Mouse (Mus musculus): ENCODE results near the gene Sntg2. TPM values are rescaled to one million over a fixed set of nuclear protein-coding genes. Genes with fewer than 3 reads are reported as not detected.

The Sntg2 gene
- polyA plus RNA-seq, 1 experiment, result 1.00 TPM

DNA sequence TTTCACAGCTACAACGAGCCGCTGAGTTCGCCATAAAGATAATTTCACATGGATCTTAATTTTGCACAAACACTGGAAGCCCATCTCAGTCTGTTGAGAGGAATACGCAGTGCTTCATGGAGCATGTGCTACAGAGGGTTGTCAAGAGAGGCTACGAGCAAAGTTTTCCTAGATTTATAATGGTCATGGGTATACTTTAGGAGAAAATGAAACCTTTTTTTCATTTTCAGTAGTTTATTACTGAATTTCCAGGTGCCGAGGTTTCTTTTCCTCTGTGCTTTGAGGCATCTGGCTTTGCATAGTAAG, 243.8 kb downstream of the Sntg2 start:
- Histone ChIP-seq H3K4me3 (replicated peaks; ENCODE audit: insufficient read depth, low read depth, low read length) (no peak overlapping the region), H3K27ac (ENCODE audit: insufficient read depth, low read length) (no peak overlapping the region), H3K4me1 (ENCODE audit: control insufficient read depth, insufficient read depth, low read length) (no peaks in the 10 kb centered on the region), H3K27me3 (ENCODE audit: control insufficient read depth, insufficient read depth, low read length) (no peaks in the 10 kb centered on the region)
- no peak for TF ChIP-seq POLR2A (IDR thresholded peaks at IDR 0.05; ENCODE audit: borderline replicate concordance, insufficient read depth, low read length)
- TF ChIP-seq CTCF (IDR thresholded peaks at IDR 0.05; ENCODE audit: borderline replicate concordance, insufficient read depth, low read depth, low read length), result no peak
- DNase-seq, result no peak
- WGBS, result 34% methylated on average over 6 of the region's 6 CpGs

- Histone ChIP-seq H3K4me3 (replicated peaks; ENCODE audit: insufficient read depth, low read depth, low read length) (no peak overlapping the region), H3K27me3 (ENCODE audit: control insufficient read depth, insufficient read depth, low read length) (no peaks in the 10 kb centered on the region)
- WGBS, result 11% methylated on average over 7 of the region's 7 CpGs
Measured at GRCm38 (mm10) chr12:30128561-30129410, 244.4 kb downstream of the Sntg2 start.

More at GRCm38 (mm10) chr12:30128561-30129410, 244.4 kb downstream of the Sntg2 start:
- DNase-seq, result peak; percentile 38
- Histone ChIP-seq H3K4me1 (ENCODE audit: control insufficient read depth, insufficient read depth, low read length) (no peaks in the 10 kb centered on the region), H3K27ac (ENCODE audit: insufficient read depth, low read length) (no peak overlapping the region)
- peak; percentile 67; the same call in 1 of the 2 replicates for TF ChIP-seq CTCF (IDR thresholded peaks at IDR 0.05; ENCODE audit: borderline replicate concordance, insufficient read depth, low read depth, low read length)
- TF ChIP-seq POLR2A (IDR thresholded peaks at IDR 0.05; ENCODE audit: borderline replicate concordance, insufficient read depth, low read length), result no peak

Other genes starting within 250 kb of the Sntg2 start
- 0.36 and 0.43 TPM in 2 replicates for gene Tpo, start 240.8 kb downstream of the Sntg2 start, polyA plus RNA-seq (2012; rRNA removed)
- 35.1 and 35.5 TPM in 2 replicates for gene Tmem18, start 211.1 kb upstream of the Sntg2 start, polyA plus RNA-seq (2012; rRNA removed)